Mouse (Mus musculus) forebrain, embryonic 13.5 days (tissue): ENCODE results near the gene Tenm4. TPM values are rescaled to one million over a fixed set of nuclear protein-coding genes. Genes with fewer than 3 reads are reported as not detected.

Source experiments
- ATAC-seq: fragments of 200-750 bp; cut with Nextera tagmentation; 2 replicates; pipeline ENCODE4 v1.8.0; 2017
- H3K27ac ChIP-seq: fragments of 300-500 bp; sonication (generic); 2 replicates; pipeline ENCODE4 v1.5.1; 2015; ENCODE audit warnings: inconsistent platforms, mild to moderate bottlenecking, moderate library complexity
- H3K27me3 ChIP-seq: fragments of 300-500 bp; sonication (generic); 2 replicates; pipeline ENCODE4 v1.6.1; 2015; ENCODE audit warnings: mild to moderate bottlenecking, inconsistent platforms
- H3K36me3 ChIP-seq: fragments of 300-500 bp; sonication (generic); 2 replicates; pipeline ENCODE4 v1.6.1; 2015; ENCODE audit warnings: mild to moderate bottlenecking, inconsistent platforms; ENCODE audit not compliant: poor library complexity, severe bottlenecking
- H3K4me1 ChIP-seq: fragments of 300-500 bp; sonication (generic); 2 replicates; pipeline ENCODE4 v1.6.1; 2015; ENCODE audit warnings: inconsistent platforms
- H3K4me2 ChIP-seq: fragments of 300-500 bp; sonication (generic); 2 replicates; pipeline ENCODE4 v1.6.1; 2015; ENCODE audit warnings: inconsistent platforms, mild to moderate bottlenecking, moderate library complexity
- H3K4me3 ChIP-seq: fragments of 300-500 bp; sonication (generic); 2 replicates; pipeline ENCODE4 v1.5.1; 2015; ENCODE audit warnings: mild to moderate bottlenecking, inconsistent platforms
- H3K9ac ChIP-seq: fragments of 300-500 bp; sonication (generic); 2 replicates; pipeline ENCODE4 v1.6.1; 2015; ENCODE audit warnings: mild to moderate bottlenecking, inconsistent platforms
- H3K9me3 ChIP-seq: fragments of 300-500 bp; sonication (generic); replicated peaks from 2 replicates; pipeline ENCODE4 v1.6.1; 2016; ENCODE audit warnings: inconsistent platforms
- WGBS: fragments of 180-500 bp; shearing (Covaris S2); methylation state at CpG from one replicate; pipeline ENCODE4 v1.1.7; 2015; 5-methylcytosine and 5-hydroxymethylcytosine counted together
- polyA plus RNA-seq: library from polyadenylated mRNA; unstranded; fragments of >200 nt; fragmentation: Nextera tagmentation; extraction: Ambion mirVana; gene quantifications from 2 replicates; pipeline ENCODE4 v1.2.1, GENCODE M21; 2015

Gene Tenm4
- polyA plus RNA-seq, 1 experiment from 2014 or later, result 73.6 TPM

DNA sequence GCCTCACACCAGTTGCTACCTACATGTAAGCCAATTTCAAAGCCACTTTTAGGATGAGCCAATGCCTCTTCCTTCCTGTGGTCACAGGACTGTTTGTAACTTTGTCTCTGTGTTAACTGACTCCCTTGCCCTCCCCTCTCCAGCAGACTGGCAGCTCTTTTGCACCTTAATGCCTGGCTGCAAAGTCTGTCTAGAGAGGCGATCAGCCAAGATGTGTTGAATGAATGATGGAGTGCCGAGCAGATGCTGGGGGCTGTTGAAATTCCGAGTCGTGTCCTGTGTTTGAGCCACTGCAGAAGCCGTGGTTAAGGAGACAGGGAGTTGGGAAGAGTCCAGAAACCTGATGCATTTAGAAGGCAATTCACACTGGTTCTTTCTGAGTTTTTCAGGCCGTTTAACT, 96.2 kb downstream of the Tenm4 start:
- Histone ChIP-seq H3K4me2 (no peak overlapping the region), H3K9ac (no peak overlapping the region), H3K9me3 (no peaks in the 10 kb centered on the region), H3K4me3 (no peak overlapping the region), H3K27me3 (no peaks in the 10 kb centered on the region), H3K4me1 (peaks cover 48% of the 10 kb centered on the region), H3K27ac (peak overlapping the region; percentile 27; the same call in 1 of the 2 replicates), H3K36me3 (no peaks in the 10 kb centered on the region)
- WGBS, result 42% methylated on average over 6 of the region's 6 CpGs
- peak; percentile 69 for ATAC-seq

DNA sequence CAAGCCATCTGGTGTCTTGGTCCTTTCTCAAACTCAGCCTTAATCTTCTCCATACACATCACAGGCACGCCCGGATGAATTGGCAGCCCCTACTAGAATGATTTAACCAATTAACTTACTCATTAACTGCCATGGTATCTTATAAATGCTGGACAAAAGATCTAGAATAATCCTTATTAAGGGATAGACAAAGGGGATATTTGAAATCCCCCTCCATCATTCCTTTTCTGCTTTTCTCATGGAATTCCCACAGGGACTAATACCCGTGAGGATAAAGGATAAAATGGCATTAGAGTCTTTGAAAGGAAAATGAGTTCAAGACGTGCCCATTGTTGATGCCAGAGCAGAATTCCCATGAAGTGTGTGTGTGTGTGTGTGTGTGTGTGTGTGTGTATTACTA, 99.6 kb downstream of the Tenm4 start:
- no peak overlapping the region for H3K4me3 ChIP-seq
- ATAC-seq, result peak; percentile 52; the same call in 1 of the 2 replicates
- no peaks in the 10 kb centered on the region for H3K27me3 ChIP-seq
- 0 out of 2 replicates have a peak, but pooled peaks cover 4% of the 10 kb centered on the region for H3K9me3 ChIP-seq
- no peaks in the 10 kb centered on the region; the same call in 1 of the 2 replicates for H3K36me3 ChIP-seq
- WGBS, result 2% methylated on average over 4 of the region's 4 CpGs
- H3K27ac ChIP-seq, result peak overlapping the region; percentile 41; the same call in 1 of the 2 replicates
- no peak overlapping the region for H3K4me2 ChIP-seq
- H3K4me1 ChIP-seq, result peaks cover 54% of the 10 kb centered on the region
- no peak overlapping the region for H3K9ac ChIP-seq

DNA sequence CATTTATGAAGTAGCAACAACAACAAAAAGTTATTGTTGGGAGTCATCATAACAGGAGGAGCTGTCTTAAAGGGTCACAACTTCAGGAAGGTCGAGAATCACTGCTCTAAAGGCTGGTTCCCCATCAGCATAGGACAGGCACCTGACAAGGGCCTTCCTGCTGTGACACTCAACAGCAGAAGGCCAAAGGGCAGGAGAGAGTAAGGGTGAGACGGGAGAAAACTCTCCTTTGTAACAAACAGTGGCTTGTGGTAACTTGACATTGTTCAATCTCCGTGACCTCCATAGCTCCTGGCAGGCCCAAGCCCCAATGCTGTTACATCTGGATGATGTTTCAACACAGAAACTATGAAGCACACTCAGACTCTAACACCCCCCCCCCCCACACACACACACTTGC, 101.0 kb downstream of the Tenm4 start:
- Histone ChIP-seq H3K4me2 (no peak overlapping the region), H3K36me3 (no peaks in the 10 kb centered on the region; the same call in 1 of the 2 replicates), H3K4me1 (peaks cover 54% of the 10 kb centered on the region), H3K27me3 (no peaks in the 10 kb centered on the region), H3K27ac (no peak overlapping the region), H3K9me3 (0 out of 2 replicates have a peak, but pooled peaks cover 4% of the 10 kb centered on the region), H3K9ac (no peak overlapping the region), H3K4me3 (no peak overlapping the region)
- no peak for ATAC-seq
- WGBS, result 36% methylated on average over 3 of the region's 3 CpGs

DNA sequence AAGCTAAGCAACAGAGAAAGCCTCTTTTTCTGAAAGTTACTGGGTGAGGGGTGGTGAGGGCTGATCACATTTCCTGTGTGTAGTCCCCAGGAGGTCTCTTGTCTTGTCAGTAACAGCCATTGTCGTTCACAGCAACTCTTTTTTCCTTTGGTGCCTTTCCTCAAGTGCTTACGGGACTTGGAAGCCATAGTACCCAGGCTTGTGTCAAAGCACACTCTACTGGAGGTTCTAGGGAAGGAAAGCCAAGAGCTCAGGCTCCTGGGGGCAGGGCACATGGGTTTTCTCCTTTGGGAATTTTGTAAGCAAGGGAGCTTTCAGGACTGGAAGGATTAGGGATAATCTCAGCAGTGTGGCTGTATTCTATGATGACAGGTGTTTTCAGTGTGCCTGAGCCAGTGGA, 103.4 kb downstream of the Tenm4 start:
- ATAC-seq, result no peak
- Histone ChIP-seq H3K9me3 (0 out of 2 replicates have a peak, but pooled peaks cover 4% of the 10 kb centered on the region), H3K36me3 (no peaks in the 10 kb centered on the region; the same call in 1 of the 2 replicates), H3K9ac (no peak overlapping the region), H3K4me2 (no peak overlapping the region), H3K27ac (no peak overlapping the region), H3K27me3 (no peaks in the 10 kb centered on the region), H3K4me1 (peaks cover 61% of the 10 kb centered on the region), H3K4me3 (no peak overlapping the region)
- WGBS, result 81% methylated on average over 2 of the region's 2 CpGs

DNA sequence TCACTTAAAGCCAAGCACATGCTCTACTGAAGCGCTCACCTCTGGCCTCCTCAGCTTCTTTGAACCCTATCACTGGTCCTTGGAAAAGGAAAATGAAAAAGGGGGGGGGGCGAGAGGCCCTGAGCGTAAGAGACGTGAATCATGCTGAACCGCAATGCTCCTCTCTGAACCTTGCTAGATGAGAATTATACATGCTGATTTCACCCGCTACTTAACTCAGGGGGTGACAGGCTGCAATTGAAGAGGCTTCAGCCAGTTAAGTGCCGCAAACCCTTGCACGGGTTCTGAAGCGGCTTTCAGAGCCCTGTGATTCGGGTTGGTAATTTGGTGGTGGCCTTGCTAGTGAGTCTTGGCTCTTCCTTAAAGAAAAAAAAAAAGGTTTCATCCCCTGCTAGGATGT, 106.5 kb downstream of the Tenm4 start:
- H3K4me2 ChIP-seq, result peak overlapping the region; percentile 36
- H3K9ac ChIP-seq, result no peak overlapping the region

DNA sequence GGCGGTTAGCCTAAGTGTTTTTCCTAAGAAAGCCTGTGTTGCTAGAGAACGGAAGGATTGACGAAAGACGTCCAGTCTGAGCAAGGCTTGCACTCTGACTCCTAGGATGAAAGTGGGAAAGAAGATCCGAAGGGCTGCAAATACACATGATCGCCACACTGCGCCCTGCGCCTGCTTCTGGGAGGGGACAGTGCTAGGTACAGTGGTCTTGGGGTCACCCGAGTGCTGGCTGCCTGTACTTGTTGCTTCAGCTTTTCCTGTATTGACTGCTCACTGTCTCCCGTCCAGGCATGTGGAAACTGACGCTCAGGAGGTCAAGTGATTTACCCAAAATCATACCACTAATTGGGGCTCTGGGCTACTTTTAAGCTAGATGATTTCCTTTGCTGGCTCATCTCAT, 107.3 kb downstream of the Tenm4 start:
- H3K9me3 ChIP-seq, result 0 out of 2 replicates have a peak, but pooled peaks cover 4% of the 10 kb centered on the region
- WGBS, result 37% methylated on average over 11 of the region's 11 CpGs
- peaks cover 37% of the 10 kb centered on the region for H3K4me1 ChIP-seq
- peak; percentile 37; the same call in 1 of the 2 replicates for ATAC-seq
- no peak overlapping the region for H3K9ac ChIP-seq
- H3K36me3 ChIP-seq, result no peaks in the 10 kb centered on the region; the same call in 1 of the 2 replicates
- peak overlapping the region; percentile 36 for H3K4me2 ChIP-seq
- no peak overlapping the region for H3K4me3 ChIP-seq
- H3K27ac ChIP-seq, result peak overlapping the region; percentile 41
- no peaks in the 10 kb centered on the region for H3K27me3 ChIP-seq

More for the DNA sequence above, 106.5 kb downstream of the Tenm4 start:
- no peaks in the 10 kb centered on the region; the same call in 1 of the 2 replicates for H3K36me3 ChIP-seq
- H3K27me3 ChIP-seq, result no peaks in the 10 kb centered on the region
- H3K4me1 ChIP-seq, result peaks cover 43% of the 10 kb centered on the region
- 19% methylated on average over 10 of the region's 10 CpGs for WGBS
- peak; percentile 77 for ATAC-seq
- H3K27ac ChIP-seq, result peak overlapping the region; percentile 41
- H3K9me3 ChIP-seq, result 0 out of 2 replicates have a peak, but pooled peaks cover 4% of the 10 kb centered on the region
- no peak overlapping the region for H3K4me3 ChIP-seq

DNA sequence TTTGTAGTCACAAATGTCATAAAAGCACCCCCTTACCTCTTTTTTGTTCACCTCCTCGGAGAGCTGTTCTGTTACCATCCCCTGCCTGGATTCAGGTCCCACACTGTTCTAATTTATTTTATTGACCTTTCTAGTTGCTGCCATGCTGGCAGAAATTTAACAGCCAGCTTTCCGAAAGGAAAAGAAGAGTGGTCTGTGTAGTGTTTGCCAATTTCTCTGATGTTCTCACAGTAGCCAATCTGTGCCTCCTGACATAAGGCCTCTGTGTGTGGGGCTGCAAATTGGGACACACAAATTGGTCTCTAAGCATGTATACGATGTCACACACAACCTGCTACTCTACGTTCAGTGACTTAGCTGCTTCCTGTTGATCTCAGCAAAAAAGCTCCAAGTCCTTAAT, 109.7 kb downstream of the Tenm4 start:
- no peak; the same call in 1 of the 2 replicates for ATAC-seq
- Histone ChIP-seq H3K36me3 (no peaks in the 10 kb centered on the region), H3K9me3 (no peaks in the 10 kb centered on the region), H3K9ac (no peak overlapping the region), H3K4me2 (no peak overlapping the region), H3K27me3 (no peaks in the 10 kb centered on the region), H3K27ac (peak overlapping the region; percentile 28; the same call in 1 of the 2 replicates), H3K4me1 (peaks cover 46% of the 10 kb centered on the region), H3K4me3 (no peak overlapping the region)
- WGBS, result 67% methylated on average over 4 of the region's 4 CpGs

DNA sequence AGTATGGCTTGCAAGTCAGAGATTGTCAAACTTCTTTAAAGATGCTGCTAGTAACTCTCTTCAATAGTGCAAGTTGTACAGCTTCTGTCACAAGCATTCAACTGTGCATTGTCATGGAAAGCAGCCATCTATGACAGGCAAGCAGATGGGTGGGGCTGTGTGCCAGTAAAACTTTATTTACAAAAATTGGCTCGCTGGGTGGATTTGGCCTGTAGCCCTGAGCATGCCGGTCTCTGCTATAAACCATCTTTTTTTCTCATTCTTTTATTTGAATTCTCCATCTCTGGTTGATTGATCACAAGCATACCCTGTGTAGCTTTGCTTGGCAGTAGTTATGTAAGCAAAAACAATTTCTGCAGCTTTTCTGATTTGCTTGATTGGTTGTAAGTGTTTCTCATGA, 119.5 kb downstream of the Tenm4 start:
- no peaks in the 10 kb centered on the region for H3K27me3 ChIP-seq
- H3K27ac ChIP-seq, result peak overlapping the region; percentile 55; the same call in 1 of the 2 replicates
- no peak overlapping the region for H3K4me2 ChIP-seq
- ATAC-seq, result peak; percentile 78
- H3K4me1 ChIP-seq, result peaks cover 20% of the 10 kb centered on the region
- H3K4me3 ChIP-seq, result no peak overlapping the region
- 34% methylated on average over 2 of the region's 2 CpGs for WGBS
- H3K36me3 ChIP-seq, result peaks cover 2% of the 10 kb centered on the region; the same call in 1 of the 2 replicates
- H3K9ac ChIP-seq, result no peak overlapping the region
- H3K9me3 ChIP-seq, result 0 out of 2 replicates have a peak, but pooled peaks cover 5% of the 10 kb centered on the region

DNA sequence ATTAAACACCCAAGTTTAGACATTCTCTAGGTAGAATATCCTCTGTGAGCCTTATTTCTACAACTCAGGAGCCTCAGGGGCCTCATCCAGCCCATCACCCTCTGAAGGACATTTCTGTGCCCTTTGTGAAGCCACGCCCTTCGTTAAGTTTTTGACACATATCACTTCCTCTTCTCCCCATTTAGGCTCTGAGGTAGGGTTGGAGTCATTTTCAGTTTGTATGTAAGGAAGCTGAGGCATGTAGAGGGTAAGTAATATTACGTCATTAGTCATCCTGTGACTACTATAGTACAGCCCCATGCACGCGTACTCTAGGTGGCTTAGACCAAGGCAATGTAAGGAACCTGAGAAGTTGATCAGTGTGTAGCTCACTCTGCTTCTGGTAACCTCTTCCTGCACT, 124.9 kb downstream of the Tenm4 start:
- H3K4me2 ChIP-seq, result no peak overlapping the region
- 93% methylated on average over 5 of the region's 5 CpGs for WGBS
- no peak overlapping the region for H3K9ac ChIP-seq
- H3K4me1 ChIP-seq, result peaks cover 14% of the 10 kb centered on the region
- ATAC-seq, result no peak
- 0 out of 2 replicates have a peak, but pooled peaks cover 5% of the 10 kb centered on the region for H3K9me3 ChIP-seq
- H3K27ac ChIP-seq, result no peak overlapping the region
- H3K4me3 ChIP-seq, result no peak overlapping the region
- H3K36me3 ChIP-seq, result peaks cover 2% of the 10 kb centered on the region; the same call in 1 of the 2 replicates
- no peaks in the 10 kb centered on the region for H3K27me3 ChIP-seq

DNA sequence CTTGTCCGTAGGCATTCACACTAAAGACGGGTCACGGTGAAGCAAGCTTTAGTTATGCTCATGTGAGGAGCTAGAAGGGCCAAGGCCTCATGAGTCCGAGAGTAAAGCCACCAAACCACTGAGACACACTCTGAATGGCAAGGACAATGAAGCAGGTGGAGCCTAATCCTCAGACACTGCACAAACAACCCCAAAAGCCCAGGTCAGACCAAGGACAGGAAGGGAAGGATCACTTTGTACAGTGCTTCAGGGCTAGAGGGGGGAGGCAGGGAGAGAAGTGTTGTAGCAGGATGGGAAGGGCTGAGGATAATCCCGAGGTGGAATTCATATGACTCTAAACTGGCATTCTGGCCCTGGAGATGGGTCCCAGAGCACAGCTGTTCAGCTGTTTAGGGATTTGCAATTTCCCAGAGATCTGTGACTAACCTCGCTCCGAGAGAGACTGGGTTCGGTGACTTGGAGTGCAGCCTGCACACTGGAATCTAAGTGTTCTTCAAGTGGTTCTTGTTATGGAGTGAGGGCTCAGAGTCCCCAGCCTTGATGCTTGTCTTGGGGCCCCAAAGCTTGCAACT, 129.9 kb downstream of the Tenm4 start:
- Histone ChIP-seq H3K9me3 (no peaks in the 10 kb centered on the region), H3K4me1 (peaks cover 28% of the 10 kb centered on the region), H3K36me3 (no peaks in the 10 kb centered on the region), H3K9ac (no peak overlapping the region), H3K4me3 (no peak overlapping the region), H3K27me3 (no peaks in the 10 kb centered on the region), H3K4me2 (no peak overlapping the region), H3K27ac (no peak overlapping the region)
- no peak for ATAC-seq
- WGBS, result 78% methylated on average over 8 of the region's 8 CpGs

DNA sequence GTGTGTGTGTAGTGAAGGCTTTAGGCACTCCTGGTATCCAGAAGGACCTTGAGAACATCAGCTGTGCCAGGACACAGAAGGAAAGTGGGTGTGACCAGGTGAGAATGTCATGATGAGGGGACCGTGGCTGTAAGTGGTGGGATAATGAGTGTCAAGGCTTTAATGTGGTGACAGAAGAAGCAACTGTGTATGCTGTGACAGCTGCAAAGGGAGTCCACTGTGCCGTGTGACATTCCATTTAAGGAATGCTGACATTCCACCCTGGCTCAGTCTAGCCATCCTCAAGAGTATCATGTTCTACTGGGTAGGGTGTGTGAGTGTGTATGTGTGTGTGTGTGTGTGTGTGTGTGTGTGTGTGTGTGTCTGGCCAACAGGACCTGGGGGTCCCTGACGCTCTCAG, 130.8 kb downstream of the Tenm4 start:
- H3K9me3 ChIP-seq, result no peaks in the 10 kb centered on the region
- peaks cover 33% of the 10 kb centered on the region for H3K4me1 ChIP-seq
- no peak overlapping the region for H3K9ac ChIP-seq
- H3K4me3 ChIP-seq, result no peak overlapping the region
- H3K36me3 ChIP-seq, result no peaks in the 10 kb centered on the region
- H3K27ac ChIP-seq, result no peak overlapping the region
- ATAC-seq, result no peak
- no peaks in the 10 kb centered on the region for H3K27me3 ChIP-seq
- H3K4me2 ChIP-seq, result no peak overlapping the region
- WGBS, result 81% methylated on average over 3 of the region's 3 CpGs

DNA sequence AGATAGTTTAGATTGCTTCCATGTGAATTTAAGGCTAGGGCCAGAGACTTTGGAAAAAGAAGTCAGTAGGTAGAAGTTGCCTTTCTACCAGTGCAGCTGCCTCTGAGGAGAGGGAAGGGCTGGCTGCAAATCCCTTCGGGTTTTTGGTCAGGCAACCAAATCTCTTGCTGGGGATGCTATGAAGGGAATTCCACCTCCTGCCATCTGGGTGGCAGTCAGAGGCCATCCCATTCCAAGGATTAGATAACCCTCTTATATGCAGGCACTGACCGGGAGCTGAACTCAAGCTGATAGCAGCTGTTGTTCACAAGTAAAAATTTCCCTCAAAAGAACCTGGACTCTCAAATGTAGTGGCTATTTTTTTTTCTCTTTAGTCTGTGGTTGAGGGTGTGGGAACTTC, 132.9 kb downstream of the Tenm4 start:
- H3K4me1 ChIP-seq, result peaks cover 20% of the 10 kb centered on the region; the same call in 1 of the 2 replicates
- H3K4me2 ChIP-seq, result no peak overlapping the region
- H3K9ac ChIP-seq, result no peak overlapping the region
- no peak for ATAC-seq
- H3K27ac ChIP-seq, result no peak overlapping the region
- no peaks in the 10 kb centered on the region for H3K9me3 ChIP-seq
- H3K27me3 ChIP-seq, result no peaks in the 10 kb centered on the region
- 37% methylated on average over 2 of the region's 2 CpGs for WGBS
- H3K36me3 ChIP-seq, result no peaks in the 10 kb centered on the region
- H3K4me3 ChIP-seq, result no peak overlapping the region
